Mouse (Mus musculus) midbrain, embryonic 13.5 days (tissue): Measurements from ENCODE around the gene Plcl2. TPM values are rescaled to one million over a fixed set of nuclear protein-coding genes. Genes with fewer than 3 reads are reported as not detected.
"Not testable (repeated sequence)": the region's sequence is repeated elsewhere in the genome, so short reads cannot be mapped to it uniquely, and the experiment has no call there.

ENCODE experiments used
- ATAC-seq: fragments of 200-750 bp; cut with Nextera tagmentation; 2 replicates; pipeline ENCODE4 v1.8.0; 2017; ENCODE audit warnings: mild to moderate bottlenecking, moderate TSS enrichment, moderate library complexity
- H3K27ac ChIP-seq: fragments of 300-500 bp; sonication (generic); 2 replicates; pipeline ENCODE4 v1.5.1; 2015; ENCODE audit warnings: inconsistent platforms, mild to moderate bottlenecking, moderate library complexity
- H3K27me3 ChIP-seq: fragments of 300-500 bp; sonication (generic); 2 replicates; pipeline ENCODE4 v1.6.1; 2015; ENCODE audit warnings: mild to moderate bottlenecking, inconsistent platforms
- H3K36me3 ChIP-seq: fragments of 300-500 bp; sonication (generic); 2 replicates; pipeline ENCODE4 v1.6.1; 2015; ENCODE audit warnings: mild to moderate bottlenecking, inconsistent platforms
- H3K4me1 ChIP-seq: fragments of 300-500 bp; sonication (generic); replicated peaks from 2 replicates; pipeline ENCODE4 v1.6.1; 2015; ENCODE audit warnings: inconsistent platforms
- H3K4me2 ChIP-seq: fragments of 300-500 bp; sonication (generic); replicated peaks from 2 replicates; pipeline ENCODE4 v1.6.1; 2015; ENCODE audit warnings: moderate library complexity, mild to moderate bottlenecking, inconsistent platforms
- H3K4me3 ChIP-seq: fragments of 300-500 bp; sonication (generic); replicated peaks from 2 replicates; pipeline ENCODE4 v1.5.1; 2015; ENCODE audit warnings: mild to moderate bottlenecking, inconsistent platforms
- H3K9ac ChIP-seq: fragments of 300-500 bp; sonication (generic); replicated peaks from 2 replicates; pipeline ENCODE4 v1.6.1; 2015; ENCODE audit warnings: mild to moderate bottlenecking, inconsistent platforms
- H3K9me3 ChIP-seq: fragments of 300-500 bp; sonication (generic); 2 replicates; pipeline ENCODE4 v1.6.1; 2016; ENCODE audit warnings: mild to moderate bottlenecking, inconsistent platforms
- WGBS: fragments of 180-500 bp; shearing (Covaris S2); methylation state at CpG from one replicate; pipeline ENCODE4 v1.1.7; 2015; 5-methylcytosine and 5-hydroxymethylcytosine counted together
- polyA plus RNA-seq: library from polyadenylated mRNA; unstranded; fragments of >200 nt; fragmentation: Nextera tagmentation; extraction: Ambion mirVana; gene quantifications from 2 replicates; pipeline ENCODE4 v1.2.1, GENCODE M21; 2015

The Plcl2 gene
- polyA plus RNA-seq, 1 experiment from 2014 or later = 8.0 TPM

DNA sequence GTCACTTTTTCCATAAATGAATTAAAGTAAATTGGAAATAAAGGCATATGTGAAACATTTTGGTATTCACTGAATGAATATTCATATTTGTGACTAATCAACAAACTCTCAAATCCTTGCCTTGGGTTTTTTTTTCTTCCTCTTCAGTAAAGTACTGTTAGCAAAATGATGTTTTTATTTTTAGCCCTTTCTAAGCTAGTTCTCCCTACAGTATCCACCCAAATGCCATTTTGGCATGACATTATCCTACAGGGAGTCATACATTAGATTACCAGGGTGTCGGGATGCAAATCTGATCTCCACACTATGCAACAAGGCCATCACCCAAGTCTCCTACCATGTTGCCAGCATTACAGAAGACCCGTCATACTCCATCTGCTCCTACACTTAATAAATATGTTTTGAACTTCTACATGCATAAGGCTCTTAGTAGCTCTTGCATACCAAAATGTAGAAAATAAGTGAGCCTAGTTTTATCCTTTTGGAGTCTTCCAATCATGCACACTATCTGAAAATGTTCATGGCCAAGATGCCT, 131.9 kb downstream of the Plcl2 start:
- no peak overlapping the region for H3K4me3 ChIP-seq
- H3K36me3 ChIP-seq = no peaks in the 10 kb centered on the region
- WGBS = 91% methylated on average over 2 of the region's 2 CpGs
- H3K4me2 ChIP-seq = no peak overlapping the region
- no peak for ATAC-seq
- H3K27me3 ChIP-seq = no peaks in the 10 kb centered on the region
- no peak overlapping the region for H3K27ac ChIP-seq
- no peaks in the 10 kb centered on the region for H3K9me3 ChIP-seq
- H3K4me1 ChIP-seq = peaks cover 14% of the 10 kb centered on the region
- H3K9ac ChIP-seq = no peak overlapping the region

GRCm38 (mm10) chr17:50641879-50642278, 132.7 kb downstream of the Plcl2 start:
- H3K27ac ChIP-seq = no peak overlapping the region
- H3K9me3 ChIP-seq = no peaks in the 10 kb centered on the region
- H3K4me1 ChIP-seq = peaks cover 14% of the 10 kb centered on the region
- no peak overlapping the region for H3K4me3 ChIP-seq
- no peak for ATAC-seq
- H3K9ac ChIP-seq = no peak overlapping the region
- no peaks in the 10 kb centered on the region for H3K36me3 ChIP-seq
- 95% methylated on average over 1 of the region's 1 CpGs for WGBS
- no peak overlapping the region for H3K4me2 ChIP-seq
- no peaks in the 10 kb centered on the region for H3K27me3 ChIP-seq

- 0 out of 2 replicates have a peak overlapping the region, but pooled peaks have one; percentile 14 for H3K4me2 ChIP-seq
- 75% methylated on average over 6 of the region's 6 CpGs for WGBS
- no peak overlapping the region for H3K4me3 ChIP-seq
- H3K9ac ChIP-seq = no peak overlapping the region
- H3K9me3 ChIP-seq = 0 out of 2 replicates have a peak, but pooled peaks cover 4% of the 10 kb centered on the region
- no peaks in the 10 kb centered on the region for H3K27me3 ChIP-seq
- peak; percentile 21; the same call in 1 of the 2 replicates for ATAC-seq
- H3K27ac ChIP-seq = peak overlapping the region; percentile 71; the same call in 1 of the 2 replicates
- peaks cover 14% of the 10 kb centered on the region for H3K4me1 ChIP-seq
- no peaks in the 10 kb centered on the region for H3K36me3 ChIP-seq
Measured at GRCm38 (mm10) chr17:50643356-50643755, 134.2 kb downstream of the Plcl2 start.

- Histone ChIP-seq H3K9me3 (0 out of 2 replicates have a peak, but pooled peaks cover 4% of the 10 kb centered on the region), H3K36me3 (no peaks in the 10 kb centered on the region), H3K4me3 (no peak overlapping the region), H3K4me2 (peak overlapping the region; percentile 14; the same call in 1 of the 2 replicates), H3K9ac (no peak overlapping the region; the same call in 1 of the 2 replicates), H3K4me1 (peaks cover 14% of the 10 kb centered on the region), H3K27ac (peak overlapping the region; percentile 71), H3K27me3 (no peaks in the 10 kb centered on the region)
- WGBS = 17% methylated on average over 6 of the region's 6 CpGs
- peak; percentile 89 for ATAC-seq
Measured at GRCm38 (mm10) chr17:50643989-50644388, 134.8 kb downstream of the Plcl2 start.

DNA sequence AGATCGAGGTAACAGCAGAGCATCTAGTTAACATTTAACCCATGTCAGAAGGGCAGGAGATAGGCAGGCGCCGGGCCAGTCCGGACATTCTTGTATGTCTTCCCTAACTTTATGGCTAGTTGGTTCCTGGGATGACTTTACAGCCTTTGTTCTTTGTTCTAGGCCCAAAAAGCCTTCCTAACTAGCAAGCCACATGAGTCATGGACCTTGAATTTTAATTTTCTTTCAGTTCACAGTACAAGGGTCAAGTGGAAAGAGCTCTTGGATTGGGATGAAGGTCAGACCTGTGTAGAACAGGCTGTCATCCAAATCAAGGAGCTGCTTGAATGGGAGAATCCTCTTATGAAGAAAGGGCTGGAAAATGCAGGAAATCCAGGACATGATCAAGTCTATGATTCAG, 138.9 kb downstream of the Plcl2 start:
- not testable (repeated sequence) for H3K9ac ChIP-seq, ATAC-seq, H3K27me3 ChIP-seq, H3K4me2 ChIP-seq, H3K27ac ChIP-seq, H3K9me3 ChIP-seq, H3K36me3 ChIP-seq, H3K4me3 ChIP-seq
- peaks cover 11% of the 10 kb centered on the region for H3K4me1 ChIP-seq
- WGBS = 98% methylated on average over 4 of the region's 4 CpGs

GRCm38 (mm10) chr17:50648757-50649419, 139.7 kb downstream of the Plcl2 start:
- no peaks in the 10 kb centered on the region for H3K27me3 ChIP-seq
- H3K4me1 ChIP-seq = peaks cover 4% of the 10 kb centered on the region
- WGBS = 97% methylated on average over 6 of the region's 6 CpGs
- H3K9ac ChIP-seq = no peak overlapping the region
- no peak overlapping the region for H3K27ac ChIP-seq
- H3K4me2 ChIP-seq = no peak overlapping the region
- no peak overlapping the region for H3K4me3 ChIP-seq
- H3K9me3 ChIP-seq = 0 out of 2 replicates have a peak, but pooled peaks cover 4% of the 10 kb centered on the region
- no peak for ATAC-seq
- H3K36me3 ChIP-seq = no peaks in the 10 kb centered on the region

GRCm38 (mm10) chr17:50650535-50651223, 141.5 kb downstream of the Plcl2 start:
- 0 out of 2 replicates have a peak, but pooled peaks cover 4% of the 10 kb centered on the region for H3K9me3 ChIP-seq
- no peak overlapping the region for H3K27ac ChIP-seq
- ATAC-seq = no peak
- H3K36me3 ChIP-seq = no peaks in the 10 kb centered on the region
- 95% methylated on average over 14 of the region's 14 CpGs for WGBS
- H3K4me1 ChIP-seq = peaks cover 8% of the 10 kb centered on the region; the same call in 1 of the 2 replicates
- H3K4me2 ChIP-seq = no peak overlapping the region
- no peak overlapping the region for H3K9ac ChIP-seq
- H3K27me3 ChIP-seq = no peaks in the 10 kb centered on the region
- no peak overlapping the region for H3K4me3 ChIP-seq

GRCm38 (mm10) chr17:50654741-50655415, 145.7 kb downstream of the Plcl2 start:
- Histone ChIP-seq H3K4me1 (peaks cover 13% of the 10 kb centered on the region), H3K9ac (no peak overlapping the region), H3K36me3 (no peaks in the 10 kb centered on the region), H3K4me2 (no peak overlapping the region), H3K9me3 (no peaks in the 10 kb centered on the region), H3K4me3 (no peak overlapping the region), H3K27ac (no peak overlapping the region), H3K27me3 (no peaks in the 10 kb centered on the region)
- 60% methylated on average over 5 of the region's 5 CpGs for WGBS
- ATAC-seq = no peak

DNA sequence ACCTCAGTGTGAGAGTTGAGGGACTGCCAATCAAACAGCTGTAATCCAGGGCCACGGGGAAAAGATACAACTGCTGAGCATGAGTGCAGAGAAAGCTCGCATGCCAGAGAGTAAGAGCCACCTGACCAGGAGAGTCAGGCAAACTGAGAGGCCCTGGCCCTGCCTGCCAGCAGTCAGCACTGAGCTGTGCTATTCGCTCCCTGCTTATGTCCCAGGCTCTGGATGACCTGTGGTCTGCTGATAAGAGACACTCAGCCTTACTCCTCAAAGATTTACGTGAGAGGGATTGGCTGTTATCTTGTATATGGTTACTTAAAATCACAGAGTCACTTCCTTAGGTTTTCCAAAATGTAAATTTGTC, 146.2 kb downstream of the Plcl2 start:
- Histone ChIP-seq H3K9ac (no peak overlapping the region), H3K36me3 (no peaks in the 10 kb centered on the region), H3K27ac (no peak overlapping the region), H3K27me3 (no peaks in the 10 kb centered on the region), H3K4me1 (peaks cover 13% of the 10 kb centered on the region), H3K4me2 (no peak overlapping the region), H3K9me3 (no peaks in the 10 kb centered on the region), H3K4me3 (no peak overlapping the region)
- 59% methylated on average over 4 of the region's 4 CpGs for WGBS
- ATAC-seq = 0 out of 2 replicates have a peak, but pooled peaks have one; percentile 43

DNA sequence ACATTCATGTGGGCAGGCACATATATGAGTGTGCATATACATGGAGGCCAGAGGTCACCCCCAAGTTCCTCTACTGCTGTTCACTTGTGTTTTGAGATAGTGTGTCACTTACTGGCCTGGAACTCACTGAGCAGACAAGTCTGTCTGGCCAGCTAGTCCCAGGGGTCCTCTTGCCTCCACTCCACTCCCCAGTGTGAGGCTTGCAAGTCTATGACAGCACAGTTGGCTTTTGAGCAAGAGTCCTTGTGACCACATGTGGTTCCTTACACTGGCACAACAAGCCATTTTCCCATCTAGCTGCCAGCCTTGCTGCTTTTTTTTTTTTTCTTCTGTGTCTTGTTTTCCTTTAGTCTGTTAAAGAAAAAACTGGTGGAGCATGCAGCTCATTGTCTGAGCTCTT, 148.1 kb downstream of the Plcl2 start:
- Histone ChIP-seq H3K4me3 (no peak overlapping the region), H3K27me3 (no peaks in the 10 kb centered on the region), H3K36me3 (no peaks in the 10 kb centered on the region), H3K27ac (no peak overlapping the region), H3K9me3 (no peaks in the 10 kb centered on the region), H3K4me1 (peaks cover 13% of the 10 kb centered on the region), H3K4me2 (no peak overlapping the region), H3K9ac (no peak overlapping the region)
- ATAC-seq = no peak

DNA sequence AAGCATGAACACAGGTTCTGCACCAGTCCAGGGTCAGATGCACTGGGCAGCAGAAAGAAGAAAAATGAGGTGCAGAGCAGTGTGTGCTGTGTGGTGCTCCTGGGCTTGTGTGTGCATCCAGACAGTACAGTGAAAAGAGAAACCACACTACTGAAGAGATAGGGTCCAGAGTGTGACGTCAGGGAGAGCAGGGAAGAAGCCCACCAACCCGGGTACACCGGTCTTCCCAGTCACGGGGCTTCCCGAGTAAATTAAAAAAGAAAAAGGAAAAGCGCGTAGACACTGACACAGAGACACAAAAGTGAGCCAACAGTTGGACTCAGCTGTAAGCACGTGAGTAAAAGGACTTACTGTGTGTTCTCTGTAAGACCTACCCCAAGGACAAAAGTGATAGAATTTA, 149.7 kb downstream of the Plcl2 start:
- 93% methylated on average over 8 of the region's 8 CpGs for WGBS

DNA sequence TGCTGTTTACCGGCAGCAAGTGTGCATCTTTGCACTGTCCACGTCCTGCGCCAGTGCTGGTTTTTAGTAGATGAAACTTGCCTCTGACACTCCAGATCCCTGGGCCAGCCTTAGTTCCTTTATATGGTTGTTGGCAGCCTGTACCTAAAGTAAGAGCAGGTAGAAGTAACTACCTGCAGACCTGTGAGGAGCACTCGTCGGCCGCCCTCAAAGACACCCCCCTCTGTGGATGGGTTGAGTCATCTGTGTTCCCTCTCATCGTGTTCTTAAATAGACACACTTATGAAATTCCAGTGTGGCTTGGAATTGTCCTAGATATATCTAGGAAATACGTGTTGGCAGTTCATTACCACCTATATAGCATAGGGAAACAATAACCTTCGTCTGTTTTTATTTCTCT, 158.4 kb downstream of the Plcl2 start:
- Histone ChIP-seq H3K9me3 (no peaks in the 10 kb centered on the region), H3K36me3 (0 out of 2 replicates have a peak, but pooled peaks cover 3% of the 10 kb centered on the region), H3K27me3 (no peaks in the 10 kb centered on the region), H3K4me2 (no peak overlapping the region), H3K4me1 (no peaks in the 10 kb centered on the region), H3K27ac (no peak overlapping the region), H3K9ac (no peak overlapping the region), H3K4me3 (no peak overlapping the region)
- no peak for ATAC-seq
- 91% methylated on average over 9 of the region's 9 CpGs for WGBS

More for the DNA sequence above, 149.7 kb downstream of the Plcl2 start:
- no peak for ATAC-seq
- Histone ChIP-seq H3K9ac (no peak overlapping the region), H3K4me2 (no peak overlapping the region), H3K27ac (no peak overlapping the region), H3K4me3 (no peak overlapping the region), H3K4me1 (peaks cover 13% of the 10 kb centered on the region), H3K36me3 (no peaks in the 10 kb centered on the region), H3K9me3 (no peaks in the 10 kb centered on the region), H3K27me3 (no peaks in the 10 kb centered on the region)
